27 mouse cellular contexts compared by ENCODE assay signal in genomic region chr11:99117907-99118306, GRCm38 (mm10). TPM values are rescaled to one million over a fixed set of nuclear protein-coding genes. Genes with fewer than 3 reads are reported as not detected.
"Had no signal": no experiment of that assay in that cellular context is flagged by ENCODE, and none has a peak within 500 bp of the region (broad histone marks: within the 10 kb centered on the region; RNA-seq: fewer than 3 reads in every experiment).

No protein-coding gene starts in this region.

- H3K9ac ChIP-seq: liver, embryonic 12.5 days; liver, embryonic 15.5 days; lung, embryonic 15.5 days; midbrain, embryonic 13.5 days; neural tube, embryonic 13.5 days had no signal

- ATAC-seq: intestine, postnatal 0 days; liver, embryonic 12.5 days; midbrain, embryonic 13.5 days; midbrain, embryonic 16.5 days had no signal

- H3K36me3 ChIP-seq: liver, embryonic 12.5 days; liver, embryonic 15.5 days; lung, embryonic 15.5 days; midbrain, embryonic 10.5 days; midbrain, embryonic 13.5 days; neural tube, embryonic 13.5 days had no signal

- DNase-seq: kidney, adult 2 months; kidney, postnatal 36 days; left cerebral cortex, postnatal 4 days; liver; lung, adult 18-20 months; lung, postnatal 10 days; lung, postnatal 36 days; retina, postnatal 1 day; thymus, adult 2 months; thymus, postnatal 14 days; thymus, postnatal 4 days had no signal

- H3K4me3 ChIP-seq: liver, embryonic 12.5 days; liver, embryonic 15.5 days; lung, embryonic 15.5 days; megakaryocyte, embryonic 14.5 days; midbrain, embryonic 10.5 days; midbrain, embryonic 13.5 days; myocyte; neural tube, embryonic 13.5 days had no signal

- H3K27me3 ChIP-seq: liver, embryonic 12.5 days; liver, embryonic 15.5 days; lung, embryonic 15.5 days; midbrain, embryonic 13.5 days; neural tube, embryonic 13.5 days had no signal

- H3K27ac ChIP-seq: kidney, postnatal 0 days; liver, embryonic 12.5 days; liver, embryonic 15.5 days; lung, embryonic 15.5 days; midbrain, embryonic 10.5 days; midbrain, embryonic 13.5 days; neural tube, embryonic 13.5 days; stomach, postnatal 0 days had no signal

- H3K9me3 ChIP-seq: liver, embryonic 12.5 days; liver, embryonic 15.5 days; lung, embryonic 15.5 days; midbrain, embryonic 10.5 days; neural tube, embryonic 13.5 days had no signal

- H3K4me1 ChIP-seq: liver, embryonic 15.5 days; megakaryocyte, embryonic 14.5 days had no signal

- H3K4me2 ChIP-seq: liver, embryonic 12.5 days; liver, embryonic 15.5 days; lung, embryonic 15.5 days; midbrain, embryonic 13.5 days; neural tube, embryonic 13.5 days had no signal

RNA-seq across cellular contexts. Expression of gene Tns4, which starts 28.8 kb away (rescaled TPM):
- total RNA-seq: left cerebral cortex, postnatal 4 days had no signal

RNA-seq across cellular contexts. Expression of gene Ccr7, which starts 37.0 kb away (rescaled TPM):
- total RNA-seq: layer of hippocampus, adult 8-10 months; layer of hippocampus, postnatal 14 days; left cerebral cortex, postnatal 14 days; left cerebral cortex, postnatal 4 days had no signal
- polyA plus RNA-seq: kidney, embryonic 14.5 days; midbrain, embryonic 13.5 days; neural tube, embryonic 13.5 days had no signal
